Mouse (Mus musculus) C2C12 (cell line): Measurements from ENCODE around the gene Atxn7l1.

Experiments used
- CEBPB ChIP-seq: IDR thresholded peaks from one replicate; pipeline ENCODE4 v1.6.1; 2011; ENCODE audit warnings: low read depth, mild to moderate bottlenecking, control low read depth, moderate library complexity
- CTCF ChIP-seq: IDR thresholded peaks from one replicate; pipeline ENCODE4 v1.5.1; 2011; ENCODE audit not compliant: control insufficient read depth, insufficient read depth, insufficient read length
- MAX ChIP-seq: IDR thresholded peaks from one replicate; pipeline ENCODE4 v1.6.1; 2011; ENCODE audit warnings: mild to moderate bottlenecking, control low read depth
- MYOD1 ChIP-seq: IDR thresholded peaks from one replicate; pipeline ENCODE4 v1.6.1; 2011; ENCODE audit warnings: low read depth; ENCODE audit not compliant: control insufficient read depth, insufficient read length
- USF1 ChIP-seq: IDR thresholded peaks from one replicate; pipeline ENCODE4 v1.6.1; 2011; ENCODE audit warnings: low read depth, mild to moderate bottlenecking, control low read depth, moderate library complexity

GRCm38 (mm10) chr12:33405398-33406026 is 258.0 kb downstream of the Atxn7l1 start:
- TF ChIP-seq CTCF, result no peak
- no peak for TF ChIP-seq USF1
- TF ChIP-seq CEBPB, result no peak
- no peak for TF ChIP-seq MAX
- no peak for TF ChIP-seq MYOD1
